Mouse (Mus musculus): Measurements from ENCODE around the gene Olfr116.

Olfr116 gene

GRCm38 (mm10) chr17:37627009-37627408 is at the start of gene Olfr116, which contains the start of gene Olfr115:
Olfr116 (minus strand) TSS chr17:37627199.
Olfr115 (minus strand) TSS chr17:37627109.
- DNase-seq (ENCODE audit: low read depth): no peak

GRCm38 (mm10) chr17:37666688-37667087 is 39.7 kb upstream of the Olfr116 start, which contains the start of gene Olfr118:
Olfr118 (plus strand) TSS chr17:37666988.
- no peak for DNase-seq (ENCODE audit: low read depth)

- no peak for DNase-seq (ENCODE audit: low read depth)
Measured at GRCm38 (mm10) chr17:37663682-37664081, 36.7 kb upstream of the Olfr116 start, which contains the start of gene Olfr117. Olfr117 (minus strand) TSS chr17:37663782.

GRCm38 (mm10) chr17:37592643-37593042 is 34.4 kb downstream of the Olfr116 start, which contains the start of gene Olfr114:
Olfr114 (minus strand) TSS chr17:37592743.
- no peak for DNase-seq (ENCODE audit: low read depth)

GRCm38 (mm10) chr17:37577563-37577962 is 49.4 kb downstream of the Olfr116 start, which contains the start of gene Olfr113:
Olfr113 (minus strand) TSS chr17:37577663.
- DNase-seq (ENCODE audit: low read depth): no peak

Measured in c-Kit-positive CD71-positive TER-119-negative erythroid progenitor cells, embryonic 14.5 days (primary cell).